7 mouse cellular contexts compared by ENCODE assay signal in genomic region chr2:173023966-173024365, GRCm38 (mm10). TPM values are rescaled to one million over a fixed set of nuclear protein-coding genes. Genes with fewer than 3 reads are reported as not detected.
DNase-seq lines count a peak whose midpoint lies in the region; ATAC-seq and TF ChIP-seq lines count a peak whose summit lies in the region.

No protein-coding gene starts in this region.

- H3K9me3 ChIP-seq in megakaryocyte, embryonic 14.5 days = no peaks in the 10 kb centered on the region
- no peaks in the 10 kb centered on the region for H3K9me3 ChIP-seq in embryonic facial prominence, embryonic 15.5 days (replicated peaks)
- H3K9me3 ChIP-seq in hindbrain, postnatal 0 days (ENCODE audit: low read length) = no peaks in the 10 kb centered on the region
- H3K9me3 ChIP-seq in neural tube, embryonic 13.5 days = no peaks in the 10 kb centered on the region

- peak overlapping the region; percentile 97 for H3K4me3 ChIP-seq in megakaryocyte, embryonic 14.5 days (replicated peaks)
- no peak overlapping the region for H3K4me3 ChIP-seq in embryonic facial prominence, embryonic 15.5 days (replicated peaks)
- H3K4me3 ChIP-seq in hindbrain, postnatal 0 days (ENCODE audit: low read length) = no peak overlapping the region
- peak overlapping the region; percentile 84 for H3K4me3 ChIP-seq in neural tube, embryonic 13.5 days

- WGBS in embryonic facial prominence, embryonic 15.5 days = 72% methylated on average over 4 of the region's 4 CpGs
- 80% methylated on average over 4 of the region's 4 CpGs for WGBS in hindbrain, postnatal 0 days
- WGBS in neural tube, embryonic 13.5 days = 77% methylated on average over 4 of the region's 4 CpGs

- H3K36me3 ChIP-seq in megakaryocyte, embryonic 14.5 days (replicated peaks; ENCODE audit: low read length) = peaks cover 67% of the 10 kb centered on the region
- no peaks in the 10 kb centered on the region for H3K36me3 ChIP-seq in embryonic facial prominence, embryonic 15.5 days
- no peaks in the 10 kb centered on the region for H3K36me3 ChIP-seq in hindbrain, postnatal 0 days (ENCODE audit: insufficient read depth, low read length)
- peaks cover 15% of the 10 kb centered on the region for H3K36me3 ChIP-seq in neural tube, embryonic 13.5 days

- H3K9ac ChIP-seq in embryonic facial prominence, embryonic 15.5 days = no peak overlapping the region
- H3K9ac ChIP-seq in hindbrain, postnatal 0 days (replicated peaks; ENCODE audit: low read length) = no peak overlapping the region
- H3K9ac ChIP-seq in neural tube, embryonic 13.5 days = 0 out of 2 replicates have a peak overlapping the region, but pooled peaks have one; percentile 38

- H3K4me1 ChIP-seq in megakaryocyte, embryonic 14.5 days = peaks cover 83% of the 10 kb centered on the region
- peaks cover 79% of the 10 kb centered on the region for H3K4me1 ChIP-seq in embryonic facial prominence, embryonic 15.5 days
- peaks cover 34% of the 10 kb centered on the region for H3K4me1 ChIP-seq in hindbrain, postnatal 0 days (ENCODE audit: insufficient read depth, low read length)
- H3K4me1 ChIP-seq in neural tube, embryonic 13.5 days (replicated peaks) = peaks cover 77% of the 10 kb centered on the region

- H3K4me2 ChIP-seq in embryonic facial prominence, embryonic 15.5 days (replicated peaks) = 0 out of 2 replicates have a peak overlapping the region, but pooled peaks have one; percentile 89
- H3K4me2 ChIP-seq in hindbrain, postnatal 0 days (ENCODE audit: low read depth, low read length) = peak overlapping the region; percentile 77; the same call in 1 of the 2 replicates
- peak overlapping the region; percentile 94 for H3K4me2 ChIP-seq in neural tube, embryonic 13.5 days

- no peaks in the 10 kb centered on the region for H3K27me3 ChIP-seq in megakaryocyte, embryonic 14.5 days (replicated peaks)
- peaks cover 7% of the 10 kb centered on the region; the same call in 1 of the 2 replicates for H3K27me3 ChIP-seq in embryonic facial prominence, embryonic 15.5 days
- H3K27me3 ChIP-seq in hindbrain, postnatal 0 days (ENCODE audit: insufficient read depth, low read length) = peaks cover 6% of the 10 kb centered on the region
- H3K27me3 ChIP-seq in neural tube, embryonic 13.5 days = peaks cover 20% of the 10 kb centered on the region

- ATAC-seq in megakaryocyte, adult 5-6 weeks (ENCODE audit: poor library complexity, severe bottlenecking) = no peak
- no peak for ATAC-seq in embryonic facial prominence, embryonic 15.5 days (ENCODE audit: insufficient number of reproducible peaks, low FRiP score, low TSS enrichment, low read depth)
- ATAC-seq in hindbrain, postnatal 0 days = no peak
- ATAC-seq in neural tube, embryonic 13.5 days (ENCODE audit: low read depth) = no peak

- no peak overlapping the region for H3K27ac ChIP-seq in embryonic facial prominence, embryonic 15.5 days (replicated peaks)
- no peak overlapping the region for H3K27ac ChIP-seq in hindbrain, postnatal 0 days
- H3K27ac ChIP-seq in neural tube, embryonic 13.5 days (replicated peaks) = no peak overlapping the region

- no peak for TF ChIP-seq CTCF in hindbrain, postnatal 0 days (IDR thresholded peaks at IDR 0.05; ENCODE audit: low read depth)

- DNase-seq in hindbrain, postnatal 0 days (ENCODE audit: low spot score) = no peak
- no peak for DNase-seq in retina, embryonic 14.5 days (ENCODE audit: low spot score)
- no peak for DNase-seq in kidney, postnatal 25 days

RNA-seq across cellular contexts. Expression of gene Rbm38, which starts 3.7 kb away (rescaled TPM):
- polyA plus RNA-seq in megakaryocyte, embryonic 14.5 days (2012; ENCODE audit: insufficient read depth, low replicate concordance) = 1,149 and 2,622 TPM in 2 replicates
- total RNA-seq in megakaryocyte, adult 5-6 weeks (2015) = 124 and 143 TPM in 2 replicates
- total RNA-seq in megakaryocyte, adult 5-6 weeks (2017) = 43.2 and 59.0 TPM in 2 replicates
- polyA plus RNA-seq in embryonic facial prominence, embryonic 15.5 days (2015; fragmentation: Nextera tagmentation; extraction: Ambion mirVana) = 27.5 and 28.3 TPM in 2 replicates
- total RNA-seq in hindbrain, postnatal 0 days (2014; rRNA removed) = 12.6 and 17.0 TPM in 2 replicates
- 9.7 and 10.3 TPM in 2 replicates for polyA plus RNA-seq in hindbrain, postnatal 0 days (2015; fragmentation: Nextera tagmentation; extraction: Ambion mirVana)
- 18.3 and 21.5 TPM in 2 replicates for polyA plus RNA-seq in neural tube, embryonic 13.5 days (2015; fragmentation: Nextera tagmentation; extraction: Ambion mirVana)

RNA-seq across cellular contexts. Expression of gene Rae1, which starts 24.0 kb away (rescaled TPM):
- polyA plus RNA-seq in megakaryocyte, embryonic 14.5 days (2012; ENCODE audit: insufficient read depth, low replicate concordance) = 26.3 and 89.2 TPM in 2 replicates
- 53.2 and 72.9 TPM in 2 replicates for total RNA-seq in megakaryocyte, adult 5-6 weeks (2015)
- total RNA-seq in megakaryocyte, adult 5-6 weeks (2017) = 42.4 and 54.3 TPM in 2 replicates
- polyA plus RNA-seq in embryonic facial prominence, embryonic 15.5 days (2015; fragmentation: Nextera tagmentation; extraction: Ambion mirVana) = 124 and 129 TPM in 2 replicates
- 85.3 and 96.0 TPM in 2 replicates for total RNA-seq in hindbrain, postnatal 0 days (2014; rRNA removed)
- polyA plus RNA-seq in hindbrain, postnatal 0 days (2015; fragmentation: Nextera tagmentation; extraction: Ambion mirVana) = 112 and 116 TPM in 2 replicates
- 106 and 110 TPM in 2 replicates for polyA plus RNA-seq in neural tube, embryonic 13.5 days (2015; fragmentation: Nextera tagmentation; extraction: Ambion mirVana)

RNA-seq across cellular contexts. Expression of gene Spo11, which starts 46.5 kb away (rescaled TPM):
- not detected in 2 replicates for polyA plus RNA-seq in megakaryocyte, embryonic 14.5 days (2012; ENCODE audit: insufficient read depth, low replicate concordance)
- total RNA-seq in megakaryocyte, adult 5-6 weeks (2015) = 0.64 and 1.0 TPM in 2 replicates
- 0.04 TPM in 1 of 2 replicates, not detected in the other for total RNA-seq in megakaryocyte, adult 5-6 weeks (2017)
- polyA plus RNA-seq in embryonic facial prominence, embryonic 15.5 days (2015; fragmentation: Nextera tagmentation; extraction: Ambion mirVana) = 4.3 and 6.5 TPM in 2 replicates
- total RNA-seq in hindbrain, postnatal 0 days (2014; rRNA removed) = 0.07 and 1.0 TPM in 2 replicates
- 0.86 and 0.96 TPM in 2 replicates for polyA plus RNA-seq in hindbrain, postnatal 0 days (2015; fragmentation: Nextera tagmentation; extraction: Ambion mirVana)
- polyA plus RNA-seq in neural tube, embryonic 13.5 days (2015; fragmentation: Nextera tagmentation; extraction: Ambion mirVana) = 0.43 and 0.48 TPM in 2 replicates

Comparison
In these comparisons a context has a peak if more than half of its experiments do, and no peak if none do; other contexts are left out.
1. H3K4me3 ChIP-seq: peak in megakaryocyte, embryonic 14.5 days (single experiment) and neural tube, embryonic 13.5 days (single experiment); none in embryonic facial prominence, embryonic 15.5 days (single experiment) and hindbrain, postnatal 0 days (single experiment).
2. RNA of gene Rbm38, which starts 3.7 kb away (polyA plus RNA-seq): 1,149 to 2,622 TPM in megakaryocyte, embryonic 14.5 days; 27.5 to 28.3 TPM in embryonic facial prominence, embryonic 15.5 days, 18.3 to 21.5 TPM in neural tube, embryonic 13.5 days and 9.7 to 10.3 TPM in hindbrain, postnatal 0 days; every median in the first group is over 10 times any median in the second.
3. Peak in every context shown above with its lines, with median percentiles within 50 percentile points of each other: H3K4me2 ChIP-seq.